Comparison of ENCODE assay signal across 8 mouse cellular contexts in genomic region chr4:129350644-129351043, GRCm38 (mm10). TPM values are rescaled to one million over a fixed set of nuclear protein-coding genes. Genes with fewer than 3 reads are reported as not detected.
A peak's percentile ranks its signal among the peaks of the same experiment; 100 is the strongest.
DNase-seq lines count a peak whose midpoint lies in the region; ATAC-seq and TF ChIP-seq lines count a peak whose summit lies in the region.

No protein-coding gene starts in this region.

- no peak overlapping the region for H3K4me2 ChIP-seq in forebrain, embryonic 16.5 days (ENCODE audit: low read length)

- H3K4me3 ChIP-seq in MEL (ENCODE audit: control insufficient read depth in 1 of 2, insufficient read depth in 1 of 2, low read depth in 2 of 2, low read length in 2 of 2) = no peak overlapping the region
- H3K4me3 ChIP-seq in forebrain, embryonic 16.5 days (replicated peaks; ENCODE audit: low read length) = no peak overlapping the region

- H3K79me2 ChIP-seq in MEL (ENCODE audit: control insufficient read depth, insufficient read depth, low read length, poor library complexity) = no peaks in the 10 kb centered on the region

- no peak for TF ChIP-seq EP300 in MEL (IDR thresholded peaks at IDR 0.05; ENCODE audit: low read depth in 1 of 2, low read length in 2 of 2)

- no peaks in the 10 kb centered on the region for H3K27me3 ChIP-seq in MEL (ENCODE audit: control insufficient read depth in 1 of 2, insufficient read depth in 2 of 2, low read length in 2 of 2)
- H3K27me3 ChIP-seq in forebrain, embryonic 16.5 days (replicated peaks; ENCODE audit: control insufficient read depth, insufficient read depth, low read length) = no peaks in the 10 kb centered on the region

- WGBS in forebrain, embryonic 16.5 days = 0% methylated on average over 1 of the region's 1 CpGs

- no peaks in the 10 kb centered on the region for H3K9me3 ChIP-seq in MEL (replicated peaks; ENCODE audit: insufficient read depth, low read length)
- no peaks in the 10 kb centered on the region for H3K9me3 ChIP-seq in forebrain, embryonic 16.5 days (ENCODE audit: control insufficient read depth, low read length)

- peaks cover 0 to 4% of the 10 kb centered on the region in 2 experiments; a peak in 2 of 4 replicates for H3K36me3 ChIP-seq in MEL (ENCODE audit: control insufficient read depth in 1 of 2, insufficient read depth in 2 of 2, low read length in 2 of 2)
- peaks cover 2% of the 10 kb centered on the region for H3K36me3 ChIP-seq in forebrain, embryonic 16.5 days (ENCODE audit: control insufficient read depth, insufficient read depth)

- peak; percentile 89 for DNase-seq in MEL (ENCODE audit: low read depth, low spot score)
- DNase-seq in cerebellum, adult 11 months = peak; percentile 75
- DNase-seq in heart, postnatal 36 days = peak; percentile 73 to 85
- DNase-seq in layer of hippocampus, adult 9-11 months = peak; percentile 37
- DNase-seq in lung, postnatal 14 days = peak; percentile 90
- peak; percentile 85 for DNase-seq in retina, postnatal 1 day
- DNase-seq in thymus, postnatal 36 days = peak; percentile 58 to 69

- TF ChIP-seq RAD21 in MEL (IDR thresholded peaks at IDR 0.05; ENCODE audit: low read depth, low read length) = peak; percentile 80

- TF ChIP-seq POLR2A in MEL (IDR thresholded peaks at IDR 0.05; ENCODE audit: control insufficient read depth in 1 of 2, insufficient read depth in 1 of 2, low read depth in 1 of 2, low read length in 2 of 2, poor library complexity in 1 of 2) = no peak

- H3K4me1 ChIP-seq in MEL (ENCODE audit: control insufficient read depth in 1 of 2, insufficient read depth in 2 of 2, low read length in 2 of 2) = peaks cover 3 to 7% of the 10 kb centered on the region in 2 experiments; a peak in 3 of 4 replicates
- no peaks in the 10 kb centered on the region for H3K4me1 ChIP-seq in forebrain, embryonic 16.5 days (replicated peaks; ENCODE audit: control insufficient read depth, insufficient read depth, low read length)

- H3K9ac ChIP-seq in MEL (ENCODE audit: control insufficient read depth, low read depth, low read length, poor library complexity, severe bottlenecking) = no peak overlapping the region
- H3K9ac ChIP-seq in forebrain, embryonic 16.5 days (replicated peaks; ENCODE audit: low read depth, low read length) = no peak overlapping the region

- H3K27ac ChIP-seq in MEL (ENCODE audit: control insufficient read depth, low read depth, low read length) = no peak overlapping the region
- H3K27ac ChIP-seq in forebrain, embryonic 16.5 days (ENCODE audit: low read length) = no peak overlapping the region

- peak; percentile 84 to 100 (median 93) for TF ChIP-seq CTCF in MEL (IDR thresholded peaks at IDR 0.05 in 2 of 3, conservative IDR thresholded peaks at IDR 0.05 in 1 of 3; ENCODE audit: control insufficient read depth in 1 of 3, insufficient read depth in 1 of 3, low read depth in 2 of 3, low read length in 3 of 3, poor library complexity in 1 of 3, severe bottlenecking in 1 of 3)

- intact Hi-C loops in heart, postnatal 36 days (cut with DNase I) = loop anchor here (1.0 to 5.0 kb wide), 3 partner anchors 26 to 105 kb away; no protein-coding TSS in a partner anchor

- peak; percentile 80; the same call in 1 of the 2 replicates for ATAC-seq in forebrain, embryonic 16.5 days

TF ChIP-seq in MEL, 35 proteins besides CTCF, POLR2A, EP300 and RAD21:
- TF ChIP-seq NELFE (IDR thresholded peaks at IDR 0.05; ENCODE audit: low read depth, low read length) = no peak
- TF ChIP-seq ZNF384 (IDR thresholded peaks at IDR 0.05; ENCODE audit: low read depth, low read length) = no peak
- no peak for TF ChIP-seq MXI1 (IDR thresholded peaks at IDR 0.05; ENCODE audit: low read depth, low read length)
- TF ChIP-seq SMC3 (IDR thresholded peaks at IDR 0.05; ENCODE audit: low read depth, low read length) = peak; percentile 98
- TF ChIP-seq USF1 (IDR thresholded peaks at IDR 0.05; ENCODE audit: low read depth, low read length) = no peak
- no peak for TF ChIP-seq MYB (IDR thresholded peaks at IDR 0.05; ENCODE audit: low read depth, low read length)
- no peak for TF ChIP-seq E2F4 (IDR thresholded peaks at IDR 0.05; ENCODE audit: borderline replicate concordance, low read depth, low read length)
- TF ChIP-seq TCF12 (IDR thresholded peaks at IDR 0.05; ENCODE audit: low read depth, low read length) = no peak
- 0 out of 2 replicates have a peak, but pooled peaks have one; percentile 19 for TF ChIP-seq BHLHE40 (IDR thresholded peaks at IDR 0.05; ENCODE audit: borderline replicate concordance, low read depth, low read length)
- TF ChIP-seq ZMIZ1 (IDR thresholded peaks at IDR 0.05; ENCODE audit: low read depth, low read length) = no peak
- no peak for TF ChIP-seq ZKSCAN1 (IDR thresholded peaks at IDR 0.05; ENCODE audit: low read depth, low read length)
- TF ChIP-seq MEF2A (IDR thresholded peaks at IDR 0.05; ENCODE audit: extremely low read depth, insufficient replicate concordance, low read depth, low read length, poor library complexity, severe bottlenecking) = no peak
- no peak for TF ChIP-seq JUND (IDR thresholded peaks at IDR 0.05; ENCODE audit: low read depth, low read length)
- TF ChIP-seq NRF1 (IDR thresholded peaks at IDR 0.05; ENCODE audit: insufficient read depth, low read depth, low read length, poor library complexity, severe bottlenecking) = no peak
- no peak for TF ChIP-seq RCOR1 (IDR thresholded peaks at IDR 0.05; ENCODE audit: low read depth, low read length)
- no peak for TF ChIP-seq GABPA (IDR thresholded peaks at IDR 0.05; ENCODE audit: low read depth, low read length)
- no peak for TF ChIP-seq CHD1 (IDR thresholded peaks at IDR 0.05; ENCODE audit: low read depth, low read length)
- TF ChIP-seq ELF1 (IDR thresholded peaks at IDR 0.05; ENCODE audit: low read depth, low read length) = no peak
- TF ChIP-seq CHD2 (IDR thresholded peaks at IDR 0.05; ENCODE audit: low read length) = no peak
- no peak for TF ChIP-seq POLR2AphosphoS2 (IDR thresholded peaks at IDR 0.05; ENCODE audit: low read length)
- no peak for TF ChIP-seq TAL1 (IDR thresholded peaks at IDR 0.05; ENCODE audit: low read length)
- no peak for TF ChIP-seq TBP (IDR thresholded peaks at IDR 0.05; ENCODE audit: low read depth, low read length)
- no peak for TF ChIP-seq HCFC1 (IDR thresholded peaks at IDR 0.05; ENCODE audit: low read depth, low read length)
- TF ChIP-seq ZC3H11A (IDR thresholded peaks at IDR 0.05; ENCODE audit: low read depth, low read length) = peak; percentile 72
- no peak for TF ChIP-seq SIN3A (IDR thresholded peaks at IDR 0.05; ENCODE audit: low read length)
- no peak for TF ChIP-seq UBTF (IDR thresholded peaks at IDR 0.05; ENCODE audit: borderline replicate concordance, insufficient read depth, low read depth, low read length)
- peak; percentile 38; the same call in 1 of the 2 replicates for TF ChIP-seq MAZ (IDR thresholded peaks at IDR 0.05; ENCODE audit: low read depth, low read length)
- no peak for TF ChIP-seq KAT2A (conservative IDR thresholded peaks at IDR 0.05; ENCODE audit: low read depth, low read length)

RNA-seq across cellular contexts. Expression of gene Zbtb8os, which starts 15.1 kb away (rescaled TPM):
- 16.7 and 21.7 TPM in 2 replicates for total RNA-seq in MEL (2012; rRNA removed)
- 10 to 100 TPM in 1 of 2 experiments, not detected in 1; 22.6 TPM for polyA plus RNA-seq in MEL (2012; ENCODE audit: insufficient read depth in 1 of 2, insufficient read length in 2 of 2, low read depth in 1 of 2, low replicate concordance in 2 of 2, missing spikeins in 1 of 2)
- polyA plus RNA-seq in forebrain, embryonic 16.5 days (2015; fragmentation: Nextera tagmentation; extraction: Ambion mirVana) = 25.8 and 26.0 TPM in 2 replicates
- total RNA-seq in heart, postnatal 36 days (2021) = 10 to 100 TPM; 22.9 to 27.1 TPM

RNA-seq across cellular contexts. Expression of gene Rbbp4, which starts 15.5 kb away (rescaled TPM):
- 50.9 and 53.9 TPM in 2 replicates for total RNA-seq in MEL (2012; rRNA removed)
- polyA plus RNA-seq in MEL (2012; ENCODE audit: insufficient read depth in 1 of 2, insufficient read length in 2 of 2, low read depth in 1 of 2, low replicate concordance in 2 of 2, missing spikeins in 1 of 2) = 100 to 1,000 TPM in 1 of 2 experiments, not detected in 1; 127 TPM
- 388 and 437 TPM in 2 replicates for polyA plus RNA-seq in forebrain, embryonic 16.5 days (2015; fragmentation: Nextera tagmentation; extraction: Ambion mirVana)
- total RNA-seq in heart, postnatal 36 days (2021) = 10 to 100 TPM; 70.5 to 80.8 TPM

RNA-seq across cellular contexts. Expression of gene Zbtb8a, which starts 27.3 kb away (rescaled TPM):
- 0.85 and 0.89 TPM in 2 replicates for total RNA-seq in MEL (2012; rRNA removed)
- 1 to 10 TPM in 1 of 2 experiments, not detected in 1; 1.6 TPM for polyA plus RNA-seq in MEL (2012; ENCODE audit: insufficient read depth in 1 of 2, insufficient read length in 2 of 2, low read depth in 1 of 2, low replicate concordance in 2 of 2, missing spikeins in 1 of 2)
- polyA plus RNA-seq in forebrain, embryonic 16.5 days (2015; fragmentation: Nextera tagmentation; extraction: Ambion mirVana) = 17.8 and 18.6 TPM in 2 replicates
- 1 to 10 TPM; 3.3 to 4.1 TPM for total RNA-seq in heart, postnatal 36 days (2021)

Comparison
In these comparisons a context has a peak if more than half of its experiments do, and no peak if none do; other contexts are left out.
1. DNase-seq: peak in every context shown above with its lines; median percentile 90 in lung, postnatal 14 days; 89 in MEL; 85 in retina, postnatal 1 day; 79 in heart, postnatal 36 days; 75 in cerebellum, adult 11 months; 64 in thymus, postnatal 36 days; 37 in layer of hippocampus, adult 9-11 months.